Mouse (Mus musculus): ENCODE results near the gene Parp11. TPM values are rescaled to one million over a fixed set of nuclear protein-coding genes. Genes with fewer than 3 reads are reported as not detected.
A peak's percentile ranks its signal among the peaks of the same experiment; 100 is the strongest.
"Not testable (repeated sequence)": the region's sequence is repeated elsewhere in the genome, so short reads cannot be mapped to it uniquely, and the experiment has no call there.

The Parp11 gene
- total RNA-seq, 1 experiment from 2014 or later, result 34.2 TPM

- ATAC-seq (replicated peaks in 1 of 2; ENCODE audit: insufficient read depth in 1 of 2, low FRiP score in 2 of 2, low TSS enrichment in 1 of 2, low read depth in 1 of 2, poor library complexity in 2 of 2, severe bottlenecking in 2 of 2), result peak; percentile 96 to 98
Observed at GRCm38 (mm10) chr6:127472078-127472477, 25.4 kb downstream of the Parp11 start.

DNA sequence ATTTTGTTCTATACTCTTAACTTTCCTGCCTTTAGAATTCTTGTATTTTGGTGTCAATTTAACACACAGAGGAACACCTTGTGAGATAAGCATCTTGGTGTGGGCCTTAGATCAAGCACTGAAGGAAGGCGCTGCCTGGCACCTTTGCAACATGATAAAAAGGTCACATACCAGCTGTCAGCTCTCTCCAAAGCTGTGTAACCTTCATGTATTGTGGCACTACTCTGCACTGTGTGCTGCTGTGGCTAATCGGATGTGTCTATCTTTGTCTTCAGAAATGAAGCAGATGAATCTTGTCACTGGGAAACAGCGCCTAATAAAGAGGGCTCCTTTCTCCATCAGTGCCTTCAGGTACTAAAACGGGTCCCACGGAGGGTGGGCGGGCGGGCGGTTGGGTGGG lies 27.3 kb downstream of the Parp11 start:
- ATAC-seq (replicated peaks in 1 of 2; ENCODE audit: insufficient read depth in 1 of 2, low FRiP score in 2 of 2, low TSS enrichment in 1 of 2, low read depth in 1 of 2, poor library complexity in 2 of 2, severe bottlenecking in 2 of 2), result no peak

DNA sequence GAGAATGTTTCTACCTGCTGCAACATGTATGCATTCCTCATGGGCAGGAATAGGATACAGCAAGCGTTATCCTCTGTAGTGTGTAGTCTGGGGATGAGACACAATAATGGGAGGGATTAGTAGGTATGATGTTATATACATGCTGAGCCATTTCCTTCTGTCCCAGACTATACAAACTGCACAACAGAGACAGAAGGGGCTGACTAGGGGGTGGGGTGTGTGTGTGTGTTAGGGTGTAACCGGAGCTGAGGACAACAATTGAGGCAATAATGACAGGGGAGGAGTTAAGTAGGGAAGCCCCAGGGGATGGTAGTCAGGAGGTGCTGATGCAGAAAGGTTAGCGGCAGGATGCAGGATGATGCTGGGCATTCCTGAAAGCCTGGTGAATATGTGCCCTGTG lies 28.6 kb downstream of the Parp11 start:
- no peak for ATAC-seq (replicated peaks in 1 of 2; ENCODE audit: insufficient read depth in 1 of 2, low FRiP score in 2 of 2, low TSS enrichment in 1 of 2, low read depth in 1 of 2, poor library complexity in 2 of 2, severe bottlenecking in 2 of 2)

- no peak for ATAC-seq (replicated peaks in 1 of 2; ENCODE audit: insufficient read depth in 1 of 2, low FRiP score in 2 of 2, low TSS enrichment in 1 of 2, low read depth in 1 of 2, poor library complexity in 2 of 2, severe bottlenecking in 2 of 2)
Observed at GRCm38 (mm10) chr6:127491046-127491445, 44.4 kb downstream of the Parp11 start.

GRCm38 (mm10) chr6:127492561-127492960 lies 45.9 kb downstream of the Parp11 start:
- ATAC-seq (replicated peaks in 1 of 2; ENCODE audit: insufficient read depth in 1 of 2, low FRiP score in 2 of 2, low TSS enrichment in 1 of 2, low read depth in 1 of 2, poor library complexity in 2 of 2, severe bottlenecking in 2 of 2), result no peak

GRCm38 (mm10) chr6:127493750-127494149 lies 47.1 kb downstream of the Parp11 start:
- ATAC-seq (replicated peaks in 1 of 2; ENCODE audit: insufficient read depth in 1 of 2, low FRiP score in 2 of 2, low TSS enrichment in 1 of 2, low read depth in 1 of 2, poor library complexity in 2 of 2, severe bottlenecking in 2 of 2), result no peak

GRCm38 (mm10) chr6:127494357-127494756 lies 47.7 kb downstream of the Parp11 start:
- ATAC-seq (replicated peaks in 1 of 2; ENCODE audit: insufficient read depth in 1 of 2, low FRiP score in 2 of 2, low TSS enrichment in 1 of 2, low read depth in 1 of 2, poor library complexity in 2 of 2, severe bottlenecking in 2 of 2), result no peak

DNA sequence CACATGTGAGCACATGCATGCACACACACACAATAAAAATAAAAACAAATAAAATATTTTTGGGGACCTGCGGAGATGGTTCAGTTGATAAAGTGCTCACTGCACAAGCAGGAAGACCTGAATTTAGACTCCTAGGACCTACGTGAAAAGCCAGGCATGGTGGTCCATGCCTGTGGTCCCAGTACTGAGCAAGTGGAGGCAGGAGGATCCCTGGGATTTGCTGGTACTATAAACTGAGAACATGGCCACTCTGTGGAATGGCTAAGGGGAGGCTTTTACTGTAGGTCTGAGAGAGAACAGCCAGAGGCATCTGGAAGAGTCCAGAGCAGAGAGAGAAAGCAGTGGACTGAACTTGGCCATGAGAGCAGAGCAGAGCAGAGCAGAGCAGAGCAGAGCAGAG lies 48.6 kb downstream of the Parp11 start:
- ATAC-seq (replicated peaks in 1 of 2; ENCODE audit: insufficient read depth in 1 of 2, low FRiP score in 2 of 2, low TSS enrichment in 1 of 2, low read depth in 1 of 2, poor library complexity in 2 of 2, severe bottlenecking in 2 of 2), result no peak

DNA sequence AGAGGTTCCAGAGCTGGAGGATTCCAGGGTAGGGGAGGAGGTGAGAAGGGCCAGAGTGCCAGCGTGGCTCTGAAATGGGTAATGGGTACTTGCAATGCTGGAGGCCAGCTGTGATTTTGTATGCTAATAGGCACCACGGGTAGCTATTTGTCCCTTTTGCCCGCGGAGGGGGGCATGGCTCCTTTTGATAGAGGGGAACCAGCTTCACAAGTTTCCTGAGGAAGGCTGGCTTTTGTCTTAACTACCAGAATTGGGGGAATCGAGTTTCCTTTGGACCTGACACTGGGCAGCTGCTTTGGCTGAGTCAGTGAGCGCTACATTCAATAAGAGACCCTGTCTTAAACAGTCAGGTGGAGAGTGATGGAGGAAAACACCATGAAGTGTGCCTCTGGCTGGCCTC lies 49.2 kb downstream of the Parp11 start:
- ATAC-seq (replicated peaks in 1 of 2; ENCODE audit: insufficient read depth in 1 of 2, low FRiP score in 2 of 2, low TSS enrichment in 1 of 2, low read depth in 1 of 2, poor library complexity in 2 of 2, severe bottlenecking in 2 of 2), result no peak

- ATAC-seq (replicated peaks in 1 of 2; ENCODE audit: insufficient read depth in 1 of 2, low FRiP score in 2 of 2, low TSS enrichment in 1 of 2, low read depth in 1 of 2, poor library complexity in 2 of 2, severe bottlenecking in 2 of 2), result no peak
Observed at GRCm38 (mm10) chr6:127496841-127497656, 50.4 kb downstream of the Parp11 start.

DNA sequence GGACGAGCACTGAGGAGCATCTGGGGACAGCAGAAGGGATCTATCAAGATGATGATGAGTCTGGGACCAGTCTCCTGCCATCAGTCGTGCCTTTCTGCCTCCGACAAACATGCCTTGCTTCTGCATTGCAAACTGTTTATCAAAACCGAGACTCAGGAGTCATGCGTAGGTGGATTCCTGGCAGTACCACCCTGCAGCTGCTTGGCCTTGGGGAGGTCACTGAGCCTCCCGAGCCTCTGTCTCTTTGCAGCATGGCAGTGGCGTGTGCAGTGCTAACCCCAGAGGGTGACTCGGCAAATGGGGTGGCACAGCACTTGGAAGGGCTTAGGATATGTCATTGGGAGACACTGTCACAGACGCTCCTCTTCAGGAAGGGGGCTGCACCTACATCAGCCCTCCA lies 53.5 kb downstream of the Parp11 start:
- no peak for ATAC-seq (replicated peaks in 1 of 2; ENCODE audit: insufficient read depth in 1 of 2, low FRiP score in 2 of 2, low TSS enrichment in 1 of 2, low read depth in 1 of 2, poor library complexity in 2 of 2, severe bottlenecking in 2 of 2)

DNA sequence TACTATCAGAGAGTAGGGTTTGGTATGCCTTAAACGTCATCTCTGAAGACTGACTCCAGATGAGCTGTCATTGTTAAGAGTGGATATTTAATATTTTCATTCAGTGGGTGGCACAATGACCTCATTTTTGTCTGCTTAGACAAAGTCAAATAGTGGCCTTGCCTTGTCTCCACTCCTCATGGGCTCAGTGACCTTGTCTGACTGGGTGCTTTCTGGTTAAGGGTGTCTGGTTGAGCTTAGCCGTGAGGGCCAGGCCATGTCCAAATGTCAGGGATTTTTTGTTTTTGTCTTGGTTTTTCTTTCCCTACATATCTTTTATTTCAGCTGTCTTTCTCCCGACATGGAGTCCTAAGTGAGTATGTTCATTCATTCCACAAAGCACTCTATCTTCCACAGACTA lies 54.2 kb downstream of the Parp11 start:
- no peak for ATAC-seq (replicated peaks in 1 of 2; ENCODE audit: insufficient read depth in 1 of 2, low FRiP score in 2 of 2, low TSS enrichment in 1 of 2, low read depth in 1 of 2, poor library complexity in 2 of 2, severe bottlenecking in 2 of 2)

DNA sequence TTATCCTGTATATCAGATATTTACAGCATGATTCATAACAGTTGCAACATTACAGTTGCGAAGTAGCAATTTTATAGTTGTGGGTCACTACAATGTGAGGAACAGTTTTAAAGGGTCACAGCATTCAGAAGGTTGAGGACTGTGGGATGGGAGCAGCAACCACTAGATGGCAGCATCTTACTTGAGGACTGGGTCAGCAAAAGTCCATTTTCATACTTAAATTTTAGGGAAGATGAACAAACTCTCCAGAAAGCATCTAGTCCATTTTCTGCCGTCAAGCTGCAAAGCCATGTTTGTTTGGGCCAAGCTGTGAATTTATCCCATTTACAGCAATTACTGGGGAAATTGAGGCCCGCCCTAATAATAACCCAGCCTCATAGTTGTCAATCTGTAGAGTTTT lies 55.9 kb downstream of the Parp11 start:
- peak; percentile 27 to 56; a peak in 1 of 4 replicates for ATAC-seq (replicated peaks in 1 of 2; ENCODE audit: insufficient read depth in 1 of 2, low FRiP score in 2 of 2, low TSS enrichment in 1 of 2, low read depth in 1 of 2, poor library complexity in 2 of 2, severe bottlenecking in 2 of 2)

DNA sequence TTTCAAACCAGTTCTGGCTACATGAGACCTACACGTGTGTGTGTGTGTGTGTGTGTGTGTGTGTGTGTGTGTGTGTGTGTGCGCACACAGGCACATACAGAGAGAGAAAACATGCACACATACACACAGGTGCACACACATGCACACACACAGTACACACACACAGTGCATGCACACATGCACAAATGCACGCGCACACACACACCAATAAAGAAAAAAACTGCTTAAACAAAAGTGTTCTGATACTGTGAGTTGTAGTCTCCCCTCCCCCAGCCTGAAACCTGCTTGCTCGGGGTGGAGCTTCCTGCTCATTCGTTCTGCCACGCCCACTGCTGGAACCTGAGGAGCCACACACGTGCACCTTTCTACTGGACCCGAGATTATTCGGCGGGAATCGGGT lies 67.1 kb downstream of the Parp11 start:
- not testable (repeated sequence) for ATAC-seq (replicated peaks in 1 of 2; ENCODE audit: insufficient read depth in 1 of 2, low FRiP score in 2 of 2, low TSS enrichment in 1 of 2, low read depth in 1 of 2, poor library complexity in 2 of 2, severe bottlenecking in 2 of 2)

GRCm38 (mm10) chr6:127521176-127521575 lies 74.5 kb downstream of the Parp11 start:
- ATAC-seq (replicated peaks in 1 of 2; ENCODE audit: insufficient read depth in 1 of 2, low FRiP score in 2 of 2, low TSS enrichment in 1 of 2, low read depth in 1 of 2, poor library complexity in 2 of 2, severe bottlenecking in 2 of 2), result peak; percentile 67 to 71; a peak in 3 of 4 replicates

- ATAC-seq (replicated peaks in 1 of 2; ENCODE audit: insufficient read depth in 1 of 2, low FRiP score in 2 of 2, low TSS enrichment in 1 of 2, low read depth in 1 of 2, poor library complexity in 2 of 2, severe bottlenecking in 2 of 2), result peak; percentile 90
Observed at GRCm38 (mm10) chr6:127522326-127522725, 75.7 kb downstream of the Parp11 start.

DNA sequence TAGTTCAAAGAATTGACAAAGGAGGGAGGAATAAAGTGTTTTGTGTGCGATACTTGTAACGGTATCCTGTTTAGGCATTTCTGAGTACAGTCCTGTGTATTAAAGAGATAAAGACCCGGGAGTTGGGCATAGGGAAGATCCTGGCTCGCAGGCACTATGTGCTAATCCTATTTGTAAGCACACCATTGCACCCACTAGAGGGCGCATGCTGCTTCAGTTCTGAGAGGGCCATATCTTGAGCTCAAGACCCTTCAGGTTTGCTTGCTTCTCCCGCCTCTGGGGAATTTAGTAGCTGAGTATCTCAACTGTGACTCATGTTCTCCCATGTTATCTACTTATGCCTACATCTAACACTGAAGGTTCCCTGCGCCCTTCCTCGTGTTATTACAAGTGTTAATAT lies 77.8 kb downstream of the Parp11 start:
- peak; percentile 56 to 67 for ATAC-seq (replicated peaks in 1 of 2; ENCODE audit: insufficient read depth in 1 of 2, low FRiP score in 2 of 2, low TSS enrichment in 1 of 2, low read depth in 1 of 2, poor library complexity in 2 of 2, severe bottlenecking in 2 of 2)

- no peak for ATAC-seq (replicated peaks in 1 of 2; ENCODE audit: insufficient read depth in 1 of 2, low FRiP score in 2 of 2, low TSS enrichment in 1 of 2, low read depth in 1 of 2, poor library complexity in 2 of 2, severe bottlenecking in 2 of 2)
Observed at GRCm38 (mm10) chr6:127528625-127529024, 82.0 kb downstream of the Parp11 start.

GRCm38 (mm10) chr6:127529451-127529850 lies 82.8 kb downstream of the Parp11 start:
- ATAC-seq (replicated peaks in 1 of 2; ENCODE audit: insufficient read depth in 1 of 2, low FRiP score in 2 of 2, low TSS enrichment in 1 of 2, low read depth in 1 of 2, poor library complexity in 2 of 2, severe bottlenecking in 2 of 2), result peak; percentile 73 to 83
